28 mouse cellular contexts compared by ENCODE assay signal in genomic region chr6:92381085-92381484, GRCm38 (mm10).
A peak's percentile ranks its signal among the peaks of the same experiment; 100 is the strongest.
DNase-seq lines count a peak whose midpoint lies in the region; ATAC-seq and TF ChIP-seq lines count a peak whose summit lies in the region.
"Had no signal": no experiment of that assay in that cellular context is flagged by ENCODE, and none has a peak within 500 bp of the region (broad histone marks: within the 10 kb centered on the region; RNA-seq: fewer than 3 reads in every experiment).

No protein-coding gene starts in this region.

- H3K36me3 ChIP-seq in embryonic facial prominence, embryonic 15.5 days: peaks cover 2% of the 10 kb centered on the region; the same call in 1 of the 2 replicates
- H3K36me3 ChIP-seq in embryonic facial prominence, embryonic 10.5 days (replicated peaks): peaks cover 6% of the 10 kb centered on the region
- H3K36me3 ChIP-seq in forebrain, postnatal 0 days (ENCODE audit: insufficient read depth): peaks cover 5% of the 10 kb centered on the region
- H3K36me3 ChIP-seq: lung, embryonic 15.5 days had no signal

- H3K4me2 ChIP-seq in embryonic facial prominence, embryonic 15.5 days (replicated peaks): no peak overlapping the region
- no peak overlapping the region for H3K4me2 ChIP-seq in forebrain, postnatal 0 days (ENCODE audit: low read depth)
- H3K4me2 ChIP-seq: forebrain, embryonic 13.5 days; heart, embryonic 12.5 days; hindbrain, embryonic 14.5 days; kidney, embryonic 15.5 days; limb, embryonic 12.5 days; liver, embryonic 11.5 days; lung, embryonic 15.5 days; midbrain, embryonic 12.5 days; neural tube, embryonic 12.5 days had no signal

- H3K4me1 ChIP-seq in embryonic facial prominence, embryonic 15.5 days: peaks cover 4% of the 10 kb centered on the region; the same call in 1 of the 2 replicates
- peaks cover 13% of the 10 kb centered on the region for H3K4me1 ChIP-seq in embryonic facial prominence, embryonic 10.5 days
- H3K4me1 ChIP-seq in forebrain, postnatal 0 days (ENCODE audit: insufficient read depth): no peaks in the 10 kb centered on the region
- H3K4me1 ChIP-seq: forebrain, embryonic 13.5 days; lung, embryonic 15.5 days; midbrain, embryonic 12.5 days had no signal

- no peak for TF ChIP-seq CTCF in forebrain, postnatal 0 days (IDR thresholded peaks at IDR 0.05; ENCODE audit: low read depth)

- H3K27me3 ChIP-seq in embryonic facial prominence, embryonic 15.5 days: no peaks in the 10 kb centered on the region
- no peaks in the 10 kb centered on the region for H3K27me3 ChIP-seq in embryonic facial prominence, embryonic 10.5 days (replicated peaks; ENCODE audit: low read depth, poor library complexity, severe bottlenecking)
- H3K27me3 ChIP-seq in forebrain, postnatal 0 days (ENCODE audit: insufficient read depth, low read length): no peaks in the 10 kb centered on the region
- H3K27me3 ChIP-seq: forebrain, embryonic 13.5 days; heart, embryonic 12.5 days; kidney, embryonic 15.5 days; limb, embryonic 12.5 days; lung, embryonic 15.5 days; midbrain, embryonic 12.5 days; neural tube, embryonic 12.5 days had no signal

- ATAC-seq in embryonic facial prominence, embryonic 15.5 days (ENCODE audit: insufficient number of reproducible peaks, low FRiP score, low TSS enrichment, low read depth): no peak
- no peak for ATAC-seq in forebrain, postnatal 0 days
- ATAC-seq: forebrain, embryonic 13.5 days; inflammation-experienced regulatory T-cells, adult 6 months had no signal

- 66% methylated on average over 10 of the region's 10 CpGs for WGBS in embryonic facial prominence, embryonic 15.5 days
- WGBS in embryonic facial prominence, embryonic 10.5 days: 90% methylated on average over 10 of the region's 10 CpGs
- WGBS in forebrain, postnatal 0 days: 86% methylated on average over 10 of the region's 10 CpGs

- no peak overlapping the region for H3K4me3 ChIP-seq in embryonic facial prominence, embryonic 15.5 days (replicated peaks)
- H3K4me3 ChIP-seq in embryonic facial prominence, embryonic 10.5 days: no peak overlapping the region
- H3K4me3 ChIP-seq in forebrain, postnatal 0 days (ENCODE audit: low read depth, low read length): no peak overlapping the region
- H3K4me3 ChIP-seq: forebrain, embryonic 13.5 days; heart, embryonic 12.5 days; kidney, embryonic 15.5 days; limb, embryonic 12.5 days; lung, embryonic 15.5 days; midbrain, embryonic 12.5 days; myocyte; neural tube, embryonic 12.5 days had no signal

- H3K27ac ChIP-seq in embryonic facial prominence, embryonic 15.5 days (replicated peaks): 0 out of 2 replicates have a peak overlapping the region, but pooled peaks have one; percentile 8
- H3K27ac ChIP-seq in embryonic facial prominence, embryonic 10.5 days (replicated peaks): no peak overlapping the region
- no peak overlapping the region for H3K27ac ChIP-seq in forebrain, postnatal 0 days (ENCODE audit: low read depth, low read length)
- H3K27ac ChIP-seq: forebrain, embryonic 13.5 days; hindbrain, embryonic 14.5 days; kidney, embryonic 15.5 days; limb, embryonic 12.5 days; lung, embryonic 15.5 days; neural tube, embryonic 12.5 days had no signal

- no peaks in the 10 kb centered on the region for H3K9me3 ChIP-seq in embryonic facial prominence, embryonic 15.5 days (replicated peaks)
- H3K9me3 ChIP-seq in embryonic facial prominence, embryonic 10.5 days: no peaks in the 10 kb centered on the region
- H3K9me3 ChIP-seq in forebrain, postnatal 0 days (ENCODE audit: low read length): no peaks in the 10 kb centered on the region
- H3K9me3 ChIP-seq: kidney, embryonic 15.5 days; lung, embryonic 15.5 days had no signal

- no peak overlapping the region for H3K9ac ChIP-seq in embryonic facial prominence, embryonic 15.5 days
- H3K9ac ChIP-seq in forebrain, postnatal 0 days: no peak overlapping the region
- H3K9ac ChIP-seq: forebrain, embryonic 13.5 days; heart, embryonic 12.5 days; hindbrain, embryonic 14.5 days; kidney, embryonic 15.5 days; limb, embryonic 12.5 days; lung, embryonic 15.5 days; midbrain, embryonic 12.5 days; neural tube, embryonic 12.5 days had no signal

- no peak for DNase-seq in embryonic facial prominence, embryonic 10.5 days (ENCODE audit: low spot score)
- peak; percentile 74 for DNase-seq in 3T3-L1 (ENCODE audit: low read depth, low spot score)
- peak; percentile 77 for DNase-seq in NIH3T3 (ENCODE audit: low read depth)
- peak; percentile 1 for DNase-seq in skeletal muscle tissue, adult 2 months (ENCODE audit: low read depth, low spot score)
- no peak for DNase-seq in kidney, adult 9 months
- DNase-seq in forebrain, postnatal 0 days: no peak
- DNase-seq: B cell, adult 2 months; cerebellum, adult 11-12 months; cerebellum, adult 9-11 months; gastrocnemius, postnatal 14 days; heart, postnatal 4 days; kidney, adult 11 months; kidney, postnatal 36 days; layer of hippocampus, postnatal 36 days; right cerebral cortex, postnatal 4 days; thymus, postnatal 4 days had no signal

Comparison
In these comparisons a context has a peak if more than half of its experiments do, and no peak if none do; other contexts are left out.
1. DNase-seq: peak in 3T3-L1 (single experiment), NIH3T3 (single experiment) and skeletal muscle tissue, adult 2 months (single experiment); none in embryonic facial prominence, embryonic 10.5 days (single experiment), kidney, adult 9 months (single experiment) and forebrain, postnatal 0 days (single experiment).